Mouse (Mus musculus): Measurements from ENCODE around the gene Dolk.

The Dolk gene

DNA sequence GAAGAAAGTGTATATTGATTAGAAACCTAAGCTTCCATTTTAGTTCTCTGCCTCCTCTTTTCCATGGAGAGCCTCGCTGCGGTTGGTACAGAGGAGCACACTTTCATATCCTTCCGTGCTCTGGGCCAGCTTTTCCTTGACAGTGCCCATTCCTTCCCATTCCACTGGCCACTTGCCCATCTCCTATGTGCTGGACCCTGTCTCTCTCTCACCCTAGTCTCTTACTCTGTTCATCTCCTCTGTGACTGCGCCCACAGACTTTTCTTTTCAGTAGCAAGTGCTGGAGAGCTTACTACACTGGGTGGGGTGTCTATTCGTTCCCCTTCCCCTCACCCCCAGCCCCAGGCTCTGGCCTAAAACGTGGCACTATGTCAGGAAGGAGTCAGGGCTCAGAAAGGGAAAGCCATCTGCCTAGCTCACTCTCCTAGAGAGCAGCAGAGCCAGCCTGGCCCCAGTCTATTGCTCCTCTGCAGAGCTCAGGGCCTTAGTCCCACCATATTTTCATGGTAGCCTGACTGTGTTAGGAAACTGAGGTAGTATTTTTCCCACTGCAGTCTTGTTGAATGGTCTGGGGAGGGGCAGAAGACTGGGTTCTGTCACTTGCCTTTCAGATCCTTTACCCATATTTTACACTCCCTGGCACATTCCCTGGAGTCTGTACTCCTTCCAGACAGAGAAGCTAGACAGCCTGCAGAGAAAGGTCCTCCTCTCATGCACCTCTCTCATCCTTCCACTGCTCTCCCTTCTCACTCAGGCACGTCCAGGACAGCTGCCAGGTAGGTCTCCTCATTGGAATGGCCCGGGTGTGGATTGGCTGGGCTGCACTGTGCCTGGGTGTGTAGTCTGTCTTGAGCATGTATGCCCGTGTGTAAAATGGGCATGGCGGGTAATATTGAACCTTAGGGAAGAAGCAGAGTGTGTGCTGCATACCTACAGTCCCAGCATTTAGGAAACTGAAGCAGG lies 35.7 kb downstream of the Dolk start:
- ATAC-seq (ENCODE audit: low TSS enrichment), result no peak

- ATAC-seq (ENCODE audit: low TSS enrichment), result peak; percentile 53; the same call in 1 of the 2 replicates
Observed at GRCm38 (mm10) chr2:30249182-30249581, 37.0 kb downstream of the Dolk start.

DNA sequence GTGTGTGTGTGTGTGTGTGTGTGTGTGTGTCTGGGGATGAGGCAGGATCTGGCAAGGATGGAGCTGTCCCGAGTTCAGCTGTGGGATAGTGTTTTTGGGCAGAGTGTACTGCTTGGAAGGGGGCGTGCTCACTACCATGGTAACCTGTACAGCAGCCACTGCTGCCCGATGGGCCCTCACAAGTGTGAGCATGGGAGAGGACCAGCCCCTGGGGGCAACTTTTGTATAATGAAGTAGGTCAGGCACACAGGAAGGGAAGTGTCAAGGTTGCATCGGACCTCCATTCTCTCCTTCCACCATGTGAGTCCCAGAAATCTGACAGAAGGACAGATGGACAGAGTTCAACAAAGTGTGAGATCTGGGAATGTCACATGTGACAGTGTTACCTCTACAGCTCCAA lies 38.5 kb downstream of the Dolk start:
- ATAC-seq (ENCODE audit: low TSS enrichment), result no peak

- ATAC-seq (ENCODE audit: low TSS enrichment), result no peak
Observed at GRCm38 (mm10) chr2:30247036-30247435, 39.1 kb downstream of the Dolk start.

- no peak for ATAC-seq (ENCODE audit: low TSS enrichment)
Observed at GRCm38 (mm10) chr2:30244595-30245178, 41.4 kb downstream of the Dolk start.

DNA sequence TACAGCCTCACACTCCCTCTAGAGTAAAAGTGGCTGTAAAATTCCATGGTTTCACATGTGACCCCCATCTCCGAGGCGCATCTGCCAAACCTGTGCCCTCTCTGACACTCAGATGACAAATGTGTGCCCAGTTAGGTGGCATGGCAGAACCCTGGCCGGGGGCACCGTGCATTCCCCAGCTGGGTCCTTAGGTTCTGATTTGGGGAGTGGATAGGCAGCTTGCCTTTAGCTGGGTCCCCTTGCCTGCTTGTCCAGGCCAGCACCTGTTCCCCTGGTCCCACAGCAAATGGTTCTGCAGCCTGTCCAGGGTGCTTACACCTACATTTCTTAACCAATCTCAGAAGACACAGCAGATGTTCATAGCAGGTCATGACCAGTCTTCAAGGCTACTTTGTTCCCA lies 42.7 kb downstream of the Dolk start:
- no peak for ATAC-seq (ENCODE audit: low TSS enrichment)

DNA sequence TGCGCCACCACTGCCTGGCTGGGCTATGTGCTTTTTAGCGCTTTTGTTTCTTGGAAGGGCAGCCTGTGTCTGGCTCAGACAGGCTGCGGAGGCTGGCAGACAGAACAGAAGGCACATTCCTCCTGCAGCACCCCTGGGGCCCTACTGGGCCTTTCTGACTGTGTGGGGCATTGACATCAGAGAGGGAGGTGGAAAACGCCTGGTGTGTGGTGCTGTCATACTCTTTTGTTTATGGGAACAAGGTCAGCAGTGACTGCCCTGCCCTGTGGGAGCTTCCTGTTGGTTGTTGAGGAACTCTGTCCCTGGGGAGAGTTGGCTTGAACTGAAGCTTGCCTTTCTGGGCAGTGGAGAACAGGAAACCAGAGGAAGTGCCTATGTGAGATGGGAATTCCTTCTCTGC lies 43.6 kb downstream of the Dolk start:
- ATAC-seq (ENCODE audit: low TSS enrichment), result no peak

- ATAC-seq (ENCODE audit: low TSS enrichment), result no peak
Observed at GRCm38 (mm10) chr2:30240267-30240666, 45.9 kb downstream of the Dolk start, which contains the start of gene Gm28035. Gene Gm28035 (plus strand): TSS chr2:30240567.

DNA sequence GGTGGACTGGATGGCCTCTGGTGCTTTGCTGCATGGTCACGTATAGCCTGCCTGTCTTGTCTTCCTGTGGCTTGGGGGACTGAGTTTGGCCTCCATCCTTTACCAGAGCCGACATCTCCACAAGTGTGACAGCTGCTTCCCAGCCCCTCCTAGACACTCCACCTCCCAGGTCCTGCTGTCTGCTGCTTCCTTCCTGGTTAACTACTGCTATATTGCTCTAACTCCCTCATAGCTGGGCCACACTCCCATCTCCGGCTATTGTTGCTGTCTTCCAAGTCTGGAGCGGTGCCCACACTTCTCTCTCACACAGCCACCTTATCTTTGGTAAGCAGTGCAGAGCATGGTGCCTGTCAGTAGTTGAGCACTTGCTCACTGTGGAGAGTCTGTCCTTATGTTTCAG lies 46.4 kb downstream of the Dolk start:
- ATAC-seq (ENCODE audit: low TSS enrichment), result no peak

DNA sequence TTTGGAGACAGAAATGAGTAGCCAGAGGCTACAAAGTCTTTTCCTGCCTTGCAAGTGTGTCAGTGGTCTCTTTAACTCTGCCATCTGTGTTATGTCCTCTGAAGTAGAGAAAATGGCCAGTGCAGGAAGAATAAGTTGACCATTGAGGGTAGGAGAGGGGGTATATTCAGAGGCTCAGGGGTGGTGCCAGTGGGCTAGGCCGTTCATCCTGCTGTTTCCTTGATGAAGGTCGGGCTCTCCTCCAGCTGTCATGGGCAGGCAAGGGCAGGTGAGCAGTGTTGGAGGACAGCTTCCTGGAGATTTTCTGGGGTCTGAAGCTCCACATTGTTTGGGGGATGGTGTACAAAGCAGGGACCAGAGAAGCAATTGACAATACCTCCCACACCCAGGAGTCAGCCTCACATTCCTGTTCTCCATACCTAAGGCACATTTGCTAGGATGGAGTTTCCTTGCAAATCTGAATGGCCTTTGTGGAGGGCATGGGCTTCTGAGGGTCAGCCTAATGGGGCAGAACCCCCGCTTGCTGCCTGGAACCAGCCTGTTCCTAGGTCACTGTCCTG lies 47.1 kb downstream of the Dolk start:
- no peak for ATAC-seq (ENCODE audit: low TSS enrichment)

GRCm38 (mm10) chr2:30237881-30238280 lies 48.3 kb downstream of the Dolk start:
- ATAC-seq (ENCODE audit: low TSS enrichment), result peak; percentile 49

- peak; percentile 94 for ATAC-seq (ENCODE audit: low TSS enrichment)
Observed at GRCm38 (mm10) chr2:30237199-30237880, 48.8 kb downstream of the Dolk start, which contains the start of gene Lrrc8a. Gene Lrrc8a (plus strand): TSS chr2:30237715.

GRCm38 (mm10) chr2:30236426-30237198 lies 49.5 kb downstream of the Dolk start:
- no peak for ATAC-seq (ENCODE audit: low TSS enrichment)

DNA sequence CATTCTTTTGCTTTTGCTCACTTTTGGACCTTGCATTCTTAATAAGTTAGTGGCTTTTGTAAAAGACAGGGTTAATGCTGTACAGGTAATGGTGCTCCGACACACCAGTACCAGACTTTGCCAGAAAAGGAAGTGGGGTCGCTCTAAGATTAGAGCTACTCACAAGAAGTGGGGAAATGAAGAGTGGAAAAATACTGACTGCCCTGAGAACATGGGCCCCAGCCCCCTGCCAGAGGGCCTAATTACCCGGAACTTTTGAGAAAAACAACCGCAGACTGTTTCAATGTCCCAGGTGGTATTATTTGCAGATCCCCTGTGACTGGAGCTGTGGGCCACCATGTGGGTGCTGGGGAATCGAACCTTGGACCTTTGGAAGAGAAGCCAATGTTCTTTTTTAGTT lies 50.5 kb downstream of the Dolk start:
- no peak for ATAC-seq (ENCODE audit: low TSS enrichment)

Data from frontal cortex, adult (tissue).